Mouse (Mus musculus): ENCODE data around the gene Casp8ap2.

DNA sequence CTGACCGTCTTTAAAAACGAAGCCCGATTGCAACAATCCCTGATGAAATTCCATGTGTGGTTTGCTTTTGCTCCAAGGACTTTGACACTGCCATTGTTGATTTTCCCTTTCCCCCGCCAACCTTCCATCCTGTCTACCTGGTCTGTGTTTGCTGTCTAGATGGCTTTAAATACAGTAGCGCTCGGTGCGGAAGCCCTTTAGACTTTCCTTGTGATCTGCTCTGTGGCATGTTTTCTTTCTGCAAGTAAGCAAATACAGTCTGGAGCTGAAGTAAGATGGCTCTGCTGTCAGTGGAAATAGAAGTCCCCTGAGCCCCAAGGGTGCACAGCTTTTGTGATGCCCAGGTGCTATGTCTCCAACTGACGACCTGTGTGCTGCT lies 44.3 kb upstream of the Casp8ap2 start:
- TF ChIP-seq POLR2A (IDR thresholded peaks at IDR 0.05; ENCODE audit: low read depth, low read length) (no peak), CTCF (IDR thresholded peaks at IDR 0.05; ENCODE audit: extremely low read depth, insufficient read depth, insufficient read length, insufficient replicate concordance) (no peak)

All from spleen, adult 2 months (tissue).